Mouse (Mus musculus) heart, embryonic 11.5 days (tissue): Measurements from ENCODE around the gene 1700020A23Rik. TPM values are rescaled to one million over a fixed set of nuclear protein-coding genes. Genes with fewer than 3 reads are reported as not detected.

Experiments
- ATAC-seq: fragments of 200-750 bp; cut with Nextera tagmentation; replicated peaks from 2 replicates; pipeline ENCODE4 v1.8.0; 2017; ENCODE audit warnings: moderate library complexity; ENCODE audit not compliant: insufficient number of reproducible peaks, low FRiP score, low TSS enrichment
- H3K27ac ChIP-seq: fragments of 300-500 bp; sonication (generic); 2 replicates; pipeline ENCODE4 v1.5.1; 2014; ENCODE audit warnings: mild to moderate bottlenecking, low read depth, low read length
- H3K27me3 ChIP-seq: fragments of 300-500 bp; sonication (generic); 2 replicates; pipeline ENCODE4 v1.6.1; 2014; ENCODE audit warnings: mild to moderate bottlenecking, low read length, mixed read lengths; ENCODE audit not compliant: control insufficient read depth, insufficient read depth
- H3K36me3 ChIP-seq: fragments of 300-500 bp; sonication (generic); 2 replicates; pipeline ENCODE4 v1.6.1; 2014; ENCODE audit warnings: mild to moderate bottlenecking, low read length, moderate library complexity, mixed read lengths; ENCODE audit not compliant: control insufficient read depth, insufficient read depth
- H3K4me1 ChIP-seq: fragments of 300-500 bp; sonication (generic); 2 replicates; pipeline ENCODE4 v1.6.1; 2014; ENCODE audit warnings: low read length; ENCODE audit not compliant: control insufficient read depth, insufficient read depth
- H3K4me2 ChIP-seq: fragments of 300-500 bp; sonication (generic); 2 replicates; pipeline ENCODE4 v1.6.1; 2014; ENCODE audit warnings: mild to moderate bottlenecking, moderate library complexity
- H3K4me3 ChIP-seq: fragments of 300-500 bp; sonication (generic); 2 replicates; pipeline ENCODE4 v1.5.1; 2014; ENCODE audit warnings: low read depth, low read length
- H3K9ac ChIP-seq: fragments of 300-500 bp; sonication (generic); 2 replicates; pipeline ENCODE4 v1.6.1; 2014; ENCODE audit warnings: mild to moderate bottlenecking, low read depth, low read length, moderate library complexity
- H3K9me3 ChIP-seq: fragments of 300-500 bp; sonication (generic); replicated peaks from 2 replicates; pipeline ENCODE4 v1.6.1; 2016; ENCODE audit warnings: low read length; ENCODE audit not compliant: control insufficient read depth
- WGBS: fragments of 180-500 bp; shearing (Covaris S2); extraction: QIAGEN DNeasy Blood & Tissue Kit; methylation state at CpG from one replicate; pipeline ENCODE4 v1.1.7; 2014; ENCODE audit not compliant: insufficient replicate concordance; 5-methylcytosine and 5-hydroxymethylcytosine counted together
- polyA plus RNA-seq: library from polyadenylated mRNA; unstranded; fragments of >200 nt; fragmentation: Nextera tagmentation; extraction: Ambion mirVana; gene quantifications from 2 replicates; pipeline ENCODE4 v1.2.1, GENCODE M21; 2014

1700020A23Rik gene
- polyA plus RNA-seq, 1 experiment from 2014 or later: not detected

DNA sequence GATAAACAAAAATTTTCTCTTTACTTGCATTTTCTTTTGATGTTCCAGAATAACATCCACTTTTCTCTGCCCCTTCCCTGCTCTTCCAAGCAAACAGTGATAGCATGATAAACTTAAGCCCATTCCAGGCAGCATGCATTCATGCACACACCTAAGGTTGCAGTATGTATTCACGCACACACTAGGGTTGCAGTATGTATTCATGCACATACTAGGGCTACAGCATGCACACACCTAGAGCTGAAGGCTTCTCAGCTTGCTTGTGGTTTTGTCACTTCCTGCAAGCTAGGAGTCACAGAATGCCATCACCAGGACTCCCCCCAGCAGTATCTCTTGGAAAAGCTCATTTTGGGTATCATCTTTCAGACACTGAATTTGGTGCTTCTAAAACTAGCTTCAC, 31.7 kb downstream of the 1700020A23Rik start:
- H3K27me3 ChIP-seq: no peaks in the 10 kb centered on the region
- 95% methylated on average over 1 of the region's 1 CpGs for WGBS
- H3K27ac ChIP-seq: no peak overlapping the region
- 0 out of 2 replicates have a peak, but pooled peaks cover 2% of the 10 kb centered on the region for H3K4me1 ChIP-seq
- H3K4me2 ChIP-seq: no peak overlapping the region
- no peak overlapping the region for H3K9ac ChIP-seq
- H3K36me3 ChIP-seq: peaks cover 34% of the 10 kb centered on the region
- H3K4me3 ChIP-seq: no peak overlapping the region
- ATAC-seq: no peak
- H3K9me3 ChIP-seq: no peaks in the 10 kb centered on the region

DNA sequence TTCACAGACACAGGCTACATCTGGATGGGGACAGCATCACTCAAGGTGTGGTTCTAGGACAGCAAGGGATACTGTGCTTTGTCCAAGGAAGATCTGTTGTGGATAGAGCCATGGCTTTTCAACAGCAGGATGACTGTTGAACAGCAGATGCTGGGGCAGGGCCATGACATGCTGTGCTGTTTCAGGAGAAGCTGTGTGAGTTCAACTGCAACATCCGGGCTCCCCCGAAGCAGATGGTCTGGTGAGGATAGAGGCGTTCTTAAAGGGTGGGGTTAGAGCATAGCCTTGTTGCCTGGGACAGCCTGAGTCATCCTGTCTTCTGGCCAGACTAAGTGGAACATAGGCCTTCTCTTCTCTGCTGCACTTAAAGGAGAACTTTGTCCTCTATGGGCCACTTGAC, 33.8 kb downstream of the 1700020A23Rik start:
- ATAC-seq: no peak
- Histone ChIP-seq H3K4me2 (no peak overlapping the region), H3K9me3 (no peaks in the 10 kb centered on the region), H3K27me3 (no peaks in the 10 kb centered on the region), H3K27ac (no peak overlapping the region), H3K36me3 (peaks cover 46% of the 10 kb centered on the region), H3K4me3 (no peak overlapping the region), H3K9ac (no peak overlapping the region), H3K4me1 (no peaks in the 10 kb centered on the region)
- whole genome bisulfite sequencing: 90% methylated on average over 3 of the region's 3 CpGs

DNA sequence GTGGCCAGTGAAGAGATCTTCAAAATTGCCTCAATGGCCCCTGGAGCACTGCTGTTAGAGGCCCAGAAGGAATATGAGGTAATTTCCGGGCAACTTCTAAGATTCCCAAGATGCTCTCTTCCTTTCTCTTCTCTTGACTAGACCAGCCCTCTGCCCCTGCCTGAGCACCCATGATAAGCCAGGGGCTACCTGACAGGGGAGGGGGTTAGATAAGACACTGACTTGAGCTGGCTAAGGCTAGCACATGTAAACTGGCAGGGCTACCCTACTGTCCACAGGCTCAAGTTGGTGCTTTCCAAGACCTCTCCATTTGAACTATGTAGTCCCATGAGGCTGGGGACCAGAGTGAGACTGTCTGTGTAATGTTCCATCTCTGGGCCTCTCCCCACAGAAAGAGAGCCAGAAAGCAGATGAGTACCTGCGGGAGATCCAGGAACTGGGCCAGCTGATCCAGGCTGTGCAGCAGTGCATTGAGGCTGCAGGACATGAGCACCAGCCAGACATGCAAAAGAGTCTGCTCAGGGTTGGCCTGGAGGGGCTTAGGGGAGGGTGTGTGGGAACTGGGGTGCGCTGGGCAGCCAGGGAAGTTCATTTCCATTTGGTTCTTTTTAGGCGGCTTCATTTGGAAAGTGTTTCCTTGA, 34.9 kb downstream of the 1700020A23Rik start:
- Histone ChIP-seq H3K4me2 (no peak overlapping the region), H3K27ac (no peak overlapping the region), H3K36me3 (peaks cover 46% of the 10 kb centered on the region), H3K4me3 (no peak overlapping the region), H3K27me3 (no peaks in the 10 kb centered on the region), H3K9ac (no peak overlapping the region), H3K4me1 (no peaks in the 10 kb centered on the region), H3K9me3 (no peaks in the 10 kb centered on the region)
- ATAC-seq: no peak
- 86% methylated on average over 4 of the region's 4 CpGs for WGBS

DNA sequence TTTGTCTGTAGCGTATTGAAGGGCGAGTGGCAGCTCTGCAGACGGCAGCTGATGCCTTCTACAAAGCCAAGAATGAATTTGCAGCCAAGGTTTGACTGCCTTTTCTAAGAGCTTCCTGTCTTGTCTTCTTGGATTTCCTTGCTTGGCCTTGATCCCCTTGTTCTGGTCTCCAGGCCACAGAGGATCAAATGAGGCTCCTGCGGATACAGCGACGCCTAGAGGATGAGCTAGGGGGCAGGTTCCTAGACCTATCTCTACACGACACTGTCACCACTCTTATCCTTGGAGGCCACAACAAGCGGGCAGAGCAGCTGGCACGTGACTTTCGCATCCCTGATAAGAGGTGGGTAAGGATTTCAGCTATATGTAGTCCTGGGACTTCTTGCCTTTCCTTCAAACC, 37.1 kb downstream of the 1700020A23Rik start:
- 84% methylated on average over 10 of the region's 10 CpGs for WGBS

DNA sequence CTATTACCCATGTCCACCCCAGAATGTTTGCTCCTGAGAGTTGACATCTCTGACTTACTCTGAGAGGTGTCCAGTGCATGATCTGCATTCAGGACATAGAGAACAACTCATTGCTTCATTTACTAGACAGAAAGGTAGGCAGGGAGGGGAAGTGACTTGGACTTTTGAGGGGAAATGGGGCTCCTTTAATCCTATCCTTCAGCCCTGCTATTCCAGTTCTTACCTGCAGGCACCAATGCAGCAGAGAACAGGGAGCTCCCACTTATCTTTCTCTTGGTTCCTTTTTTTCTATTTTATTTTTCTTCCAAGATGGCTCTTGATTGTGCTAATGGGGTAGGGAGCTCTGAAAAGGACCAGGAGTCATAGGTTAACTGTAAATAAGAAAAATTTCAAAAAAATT, 43.4 kb downstream of the 1700020A23Rik start:
- ATAC-seq: no peak
- H3K9me3 ChIP-seq: no peaks in the 10 kb centered on the region
- peaks cover 23% of the 10 kb centered on the region for H3K4me1 ChIP-seq
- no peaks in the 10 kb centered on the region for H3K36me3 ChIP-seq
- no peak overlapping the region for H3K4me3 ChIP-seq
- H3K27ac ChIP-seq: no peak overlapping the region
- no peak overlapping the region for H3K4me2 ChIP-seq
- H3K27me3 ChIP-seq: no peaks in the 10 kb centered on the region
- no peak overlapping the region for H3K9ac ChIP-seq

More for the DNA sequence above, 37.1 kb downstream of the 1700020A23Rik start:
- no peaks in the 10 kb centered on the region for H3K4me1 ChIP-seq
- ATAC-seq: no peak
- no peak overlapping the region for H3K4me3 ChIP-seq
- no peak overlapping the region for H3K4me2 ChIP-seq
- H3K36me3 ChIP-seq: peaks cover 46% of the 10 kb centered on the region
- H3K9ac ChIP-seq: no peak overlapping the region
- no peaks in the 10 kb centered on the region for H3K9me3 ChIP-seq
- H3K27me3 ChIP-seq: no peaks in the 10 kb centered on the region
- no peak overlapping the region for H3K27ac ChIP-seq

DNA sequence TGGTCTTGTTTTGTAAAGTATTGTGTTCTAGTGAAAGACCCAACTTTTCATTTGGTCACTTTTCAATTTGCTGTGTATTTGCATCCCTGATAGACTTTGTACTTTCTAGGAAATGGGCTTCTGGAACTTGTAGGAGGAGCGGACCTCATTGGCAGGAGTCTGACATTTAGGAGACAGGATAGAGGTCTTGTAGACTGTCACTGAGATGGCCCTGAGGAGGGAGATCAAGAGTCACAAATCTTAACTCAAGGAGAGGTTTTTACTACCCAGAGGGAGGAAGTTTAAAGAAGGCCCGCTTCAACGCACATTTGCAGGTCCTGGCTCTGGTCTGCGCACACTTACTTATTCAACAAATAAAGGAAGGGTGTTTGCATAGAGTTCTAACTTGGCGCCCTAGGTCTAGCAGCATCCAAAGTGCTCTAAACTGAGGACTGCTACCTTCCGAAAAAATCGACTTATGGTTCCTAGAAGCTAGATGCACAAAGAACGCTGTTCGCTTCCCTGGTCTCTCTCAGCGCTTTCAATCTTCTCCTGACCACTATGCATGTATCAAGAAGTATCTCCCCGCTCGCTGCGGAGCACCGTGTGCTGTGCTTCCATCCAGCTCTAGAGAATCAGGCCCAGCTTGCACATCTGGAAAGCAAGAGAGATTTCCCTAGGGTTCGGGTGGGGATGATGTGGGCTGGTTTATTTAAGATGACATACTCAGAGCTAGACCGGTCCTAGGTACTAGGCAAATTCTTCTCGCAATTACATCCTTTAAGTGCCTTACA, 44.1 kb downstream of the 1700020A23Rik start:
- peak overlapping the region; percentile 90 for H3K4me2 ChIP-seq
- H3K4me1 ChIP-seq: peaks cover 23% of the 10 kb centered on the region
- no peaks in the 10 kb centered on the region for H3K27me3 ChIP-seq
- peak overlapping the region; percentile 89 for H3K4me3 ChIP-seq
- no peak for ATAC-seq
- 0 out of 2 replicates have a peak overlapping the region, but pooled peaks have one; percentile 89 for H3K9ac ChIP-seq
- 12% methylated on average over 17 of the region's 17 CpGs for WGBS
- H3K9me3 ChIP-seq: no peaks in the 10 kb centered on the region
- no peak overlapping the region for H3K27ac ChIP-seq
- H3K36me3 ChIP-seq: no peaks in the 10 kb centered on the region

DNA sequence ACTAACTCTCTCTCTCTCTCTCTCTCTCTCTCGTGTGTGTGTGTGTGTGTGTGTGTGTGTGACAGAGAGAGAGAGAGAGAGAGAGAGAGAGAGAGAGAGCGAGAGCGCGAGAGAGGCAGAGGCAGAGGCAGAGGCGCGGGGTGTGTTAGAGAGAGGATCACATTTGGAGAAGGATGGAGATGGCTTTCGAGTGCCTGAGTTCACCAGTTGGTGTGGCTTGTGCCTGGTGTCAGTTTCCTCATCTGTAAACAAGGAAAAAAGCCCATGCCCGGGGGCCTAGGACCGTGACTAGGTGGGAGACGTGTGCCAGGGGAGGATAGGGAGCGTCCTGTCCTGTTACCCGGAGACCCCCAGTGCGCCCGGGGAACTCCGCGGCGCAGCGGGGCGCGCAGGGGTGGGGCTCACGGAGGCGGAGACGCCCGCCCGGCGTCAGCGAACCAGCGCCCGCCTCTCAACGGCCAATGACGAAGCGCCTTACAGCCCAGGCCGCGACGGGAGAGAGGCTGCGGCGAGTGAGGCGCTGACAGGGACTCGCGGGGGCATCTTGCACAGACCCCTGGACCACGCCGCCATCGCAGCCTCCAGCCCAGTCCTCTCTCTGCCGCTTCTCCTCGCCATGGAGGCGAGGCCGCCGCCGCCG, 44.9 kb downstream of the 1700020A23Rik start, which contains the start of gene Ptpra:
Ptpra (plus strand) TSS at position 485 of the 640 bp plus-strand sequence.
- Histone ChIP-seq H3K4me3 (peak within 1 kb of the TSS; percentile 89), H3K4me1 (peaks cover 26% of the 10 kb centered on the region), H3K27me3 (no peaks in the 10 kb centered on the region), H3K36me3 (no peaks in the 10 kb centered on the region), H3K9ac (peak within 1 kb of the TSS; percentile 89), H3K27ac (peak within 1 kb of the TSS; percentile 84), H3K4me2 (peak within 1 kb of the TSS; percentile 90), H3K9me3 (no peaks in the 10 kb centered on the region)
- under 1% methylated on average over 46 of the region's 50 CpGs for WGBS
- peak; percentile 96 for ATAC-seq

DNA sequence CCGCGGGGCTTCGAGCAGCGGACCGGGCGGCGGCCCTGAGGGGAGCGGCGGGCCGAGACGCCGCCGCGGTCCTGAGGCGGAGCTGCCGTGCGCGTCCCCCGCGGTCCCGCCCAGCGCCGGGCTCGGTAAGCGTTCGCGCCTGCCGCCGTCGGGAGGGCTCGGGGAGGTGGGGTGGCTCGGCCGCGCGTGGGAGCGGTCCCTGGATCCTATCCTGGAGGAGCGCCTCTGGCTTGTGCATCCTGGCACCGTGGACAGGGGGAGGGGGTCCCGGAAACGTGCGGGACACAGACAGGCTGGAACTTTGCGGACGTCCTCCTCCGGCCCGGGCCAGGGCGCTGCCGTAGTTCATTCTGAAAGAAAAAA, 45.4 kb downstream of the 1700020A23Rik start:
- H3K9ac ChIP-seq: peak overlapping the region; percentile 89
- H3K4me2 ChIP-seq: peak overlapping the region; percentile 90
- H3K27ac ChIP-seq: peak overlapping the region; percentile 84
- H3K4me1 ChIP-seq: peaks cover 26% of the 10 kb centered on the region
- H3K9me3 ChIP-seq: no peaks in the 10 kb centered on the region
- H3K36me3 ChIP-seq: no peaks in the 10 kb centered on the region
- peak overlapping the region; percentile 89 for H3K4me3 ChIP-seq
- ATAC-seq: peak; percentile 87
- no peaks in the 10 kb centered on the region for H3K27me3 ChIP-seq
- WGBS: 1% methylated on average over 39 of the region's 47 CpGs
